Mouse (Mus musculus) neural tube, embryonic 14.5 days (tissue): ENCODE measurements around the gene Mpv17l2. TPM values are rescaled to one million over a fixed set of nuclear protein-coding genes. Genes with fewer than 3 reads are reported as not detected.

Experiments
- ATAC-seq: fragments of 200-750 bp; cut with Nextera tagmentation; 2 replicates; pipeline ENCODE4 v1.8.0; 2017; ENCODE audit warnings: low read depth, mild to moderate bottlenecking, moderate TSS enrichment, moderate library complexity
- H3K27ac ChIP-seq: fragments of 300-500 bp; sonication (generic); 2 replicates; pipeline ENCODE4 v1.5.1; 2014; ENCODE audit warnings: low read depth, mild to moderate bottlenecking, control low read depth, low read length, moderate library complexity, mixed read lengths
- H3K27me3 ChIP-seq: fragments of 300-500 bp; sonication (generic); 2 replicates; pipeline ENCODE4 v1.6.1; 2014; ENCODE audit warnings: low read length; ENCODE audit not compliant: control insufficient read depth, insufficient read depth
- H3K36me3 ChIP-seq: fragments of 300-500 bp; sonication (generic); 2 replicates; pipeline ENCODE4 v1.6.1; 2014; ENCODE audit warnings: low read length, mixed read lengths; ENCODE audit not compliant: control insufficient read depth, insufficient read depth
- H3K4me1 ChIP-seq: fragments of 300-500 bp; sonication (generic); 2 replicates; pipeline ENCODE4 v1.6.1; 2014; ENCODE audit warnings: low read length; ENCODE audit not compliant: control insufficient read depth, insufficient read depth
- H3K4me2 ChIP-seq: fragments of 300-500 bp; sonication (generic); 2 replicates; pipeline ENCODE4 v1.6.1; 2014; ENCODE audit warnings: mild to moderate bottlenecking, low read depth, low read length, control low read depth
- H3K4me3 ChIP-seq: fragments of 300-500 bp; sonication (generic); 2 replicates; pipeline ENCODE4 v1.5.1; 2014; ENCODE audit warnings: low read depth, low read length, control low read depth, mixed read lengths
- H3K9ac ChIP-seq: fragments of 300-500 bp; sonication (generic); replicated peaks from 2 replicates; pipeline ENCODE4 v1.6.1; 2014; ENCODE audit warnings: low read depth, mild to moderate bottlenecking, control low read depth, low read length, mixed read lengths
- H3K9me3 ChIP-seq: fragments of 300-500 bp; sonication (generic); 2 replicates; pipeline ENCODE4 v1.6.1; 2016; ENCODE audit warnings: low read length; ENCODE audit not compliant: control insufficient read depth
- WGBS: fragments of 180-500 bp; shearing (Covaris S2); extraction: QIAGEN DNeasy Blood & Tissue Kit; methylation state at CpG from one replicate; pipeline ENCODE4 v1.1.7; 2014; 5-methylcytosine and 5-hydroxymethylcytosine counted together
- polyA plus RNA-seq: library from polyadenylated mRNA; unstranded; fragments of >200 nt; fragmentation: Nextera tagmentation; extraction: Ambion mirVana; gene quantifications from 2 replicates; pipeline ENCODE4 v1.2.1, GENCODE M21; 2014

The Mpv17l2 gene
- polyA plus RNA-seq, 1 experiment from 2014 or later, result 41.2 TPM

DNA sequence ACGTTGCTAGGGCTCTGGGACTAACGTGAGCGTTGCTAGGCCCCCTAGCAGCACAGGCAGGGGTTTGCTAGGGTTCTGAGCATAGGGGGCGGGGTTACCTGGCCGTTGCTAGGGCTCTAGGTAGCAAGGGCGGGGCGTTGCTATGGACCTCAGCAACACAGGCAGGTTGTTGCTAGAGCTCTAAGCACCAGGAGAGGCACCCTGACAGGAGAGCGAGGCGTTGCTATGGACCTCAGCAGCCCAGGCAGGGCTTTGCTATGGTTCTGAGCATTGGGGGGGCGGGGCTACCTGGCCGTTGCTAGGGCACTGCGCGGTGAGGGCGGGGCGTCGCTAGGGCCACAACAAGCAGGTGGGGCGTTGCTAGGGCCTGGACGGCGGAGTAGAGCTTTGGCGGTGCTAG is 32.0 kb upstream of the Mpv17l2 start:
- peak; percentile 52 for ATAC-seq
- peak overlapping the region; percentile 87 for H3K9ac ChIP-seq
- H3K27me3 ChIP-seq, result no peaks in the 10 kb centered on the region
- H3K9me3 ChIP-seq, result no peaks in the 10 kb centered on the region
- peaks cover 13% of the 10 kb centered on the region for H3K4me1 ChIP-seq
- peak overlapping the region; percentile 58 for H3K4me3 ChIP-seq
- H3K36me3 ChIP-seq, result no peaks in the 10 kb centered on the region
- WGBS, result under 1% methylated on average over 20 of the region's 20 CpGs
- H3K4me2 ChIP-seq, result peak overlapping the region; percentile 66
- H3K27ac ChIP-seq, result peak overlapping the region; percentile 85

DNA sequence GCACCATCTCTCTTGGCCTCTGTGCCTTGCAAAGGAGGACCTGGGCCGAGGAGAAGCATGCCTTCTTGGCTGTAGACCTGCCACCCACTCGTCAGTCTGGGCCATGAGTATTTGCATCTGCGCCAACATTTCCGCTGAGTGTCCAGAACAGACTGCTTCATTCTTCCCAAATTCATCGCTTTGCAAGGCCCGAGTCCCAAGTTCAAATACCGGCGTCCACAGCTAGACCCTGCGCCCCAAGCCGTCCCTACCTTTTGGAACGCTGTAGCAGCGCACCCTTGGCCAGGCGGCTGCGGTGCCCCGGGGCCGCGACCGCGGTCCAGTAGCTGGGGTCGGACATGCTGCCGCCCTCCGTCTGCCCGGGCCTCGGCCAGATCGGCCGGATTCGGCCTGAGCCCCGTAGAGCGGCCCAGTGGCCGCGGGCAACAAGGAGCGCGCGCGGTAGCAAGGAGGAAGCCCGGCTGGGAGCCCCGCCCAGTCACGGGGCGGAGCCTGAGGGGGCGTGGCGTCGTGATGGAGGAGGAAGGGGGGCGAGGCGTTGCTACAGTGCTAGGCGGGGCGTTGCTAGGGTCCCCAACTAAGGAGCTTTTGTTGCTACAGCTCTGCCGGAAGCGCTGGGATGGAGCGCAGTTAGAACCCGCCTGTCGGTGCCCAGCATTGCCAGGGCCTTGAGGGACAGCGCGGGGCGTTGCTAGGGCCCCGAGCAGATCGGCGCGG is 31.4 kb upstream of the Mpv17l2 start:
- H3K4me3 ChIP-seq, result peak overlapping the region; percentile 58
- WGBS, result 5% methylated on average over 57 of the region's 58 CpGs
- no peaks in the 10 kb centered on the region for H3K27me3 ChIP-seq
- peak; percentile 84 for ATAC-seq
- H3K36me3 ChIP-seq, result no peaks in the 10 kb centered on the region
- peak overlapping the region; percentile 87 for H3K9ac ChIP-seq
- no peaks in the 10 kb centered on the region for H3K9me3 ChIP-seq
- peaks cover 13% of the 10 kb centered on the region for H3K4me1 ChIP-seq
- peak overlapping the region; percentile 66 for H3K4me2 ChIP-seq
- H3K27ac ChIP-seq, result peak overlapping the region; percentile 85

DNA sequence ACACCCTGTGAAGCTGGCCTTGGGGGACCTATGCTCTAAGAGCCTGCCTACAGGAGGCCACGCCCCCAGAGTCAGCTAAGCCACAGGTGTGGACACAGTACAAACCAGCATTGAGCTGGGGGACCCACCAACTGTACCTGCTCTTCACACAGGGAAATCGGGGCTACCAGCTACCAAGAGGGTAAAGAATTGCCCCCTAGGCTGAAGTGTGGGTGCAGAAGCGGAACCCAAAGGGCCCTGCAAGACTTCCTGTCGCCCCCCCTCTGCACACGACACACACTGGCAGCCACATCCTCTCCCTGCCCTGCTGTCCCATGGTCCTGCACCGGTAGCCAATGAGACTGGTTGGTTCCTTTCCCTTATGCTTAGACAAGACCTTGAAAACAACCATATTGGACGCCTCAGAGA is 30.6 kb upstream of the Mpv17l2 start:
- no peak overlapping the region for H3K4me3 ChIP-seq

DNA sequence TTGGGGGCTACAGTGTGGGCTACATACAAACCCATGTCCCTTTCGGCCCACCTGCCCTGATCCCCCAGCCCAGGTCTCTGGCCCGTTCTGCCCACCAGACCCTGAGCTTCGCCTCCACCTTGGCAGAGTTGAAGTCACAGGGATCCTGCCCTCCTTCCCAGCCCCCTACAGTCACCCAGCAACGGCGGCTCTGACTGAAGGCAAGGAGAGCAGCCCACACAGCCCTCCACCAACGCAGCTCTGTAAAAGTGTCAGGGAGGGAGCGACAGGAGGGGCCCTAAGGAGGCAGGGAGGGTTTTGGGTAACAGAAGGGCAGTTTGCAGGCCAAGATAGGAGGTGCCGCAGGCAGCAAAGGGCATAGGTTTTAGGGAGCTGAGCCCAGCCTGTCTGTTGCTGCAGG is 30.1 kb upstream of the Mpv17l2 start:
- no peaks in the 10 kb centered on the region for H3K27me3 ChIP-seq
- peak overlapping the region; percentile 66; the same call in 1 of the 2 replicates for H3K4me2 ChIP-seq
- WGBS, result 59% methylated on average over 8 of the region's 8 CpGs
- peaks cover 13% of the 10 kb centered on the region for H3K4me1 ChIP-seq
- peaks cover 10% of the 10 kb centered on the region for H3K36me3 ChIP-seq
- H3K9ac ChIP-seq, result peak overlapping the region; percentile 21
- ATAC-seq, result no peak
- no peak overlapping the region for H3K4me3 ChIP-seq
- H3K9me3 ChIP-seq, result no peaks in the 10 kb centered on the region
- no peak overlapping the region for H3K27ac ChIP-seq

More for the DNA sequence above, 30.6 kb upstream of the Mpv17l2 start:
- Histone ChIP-seq H3K9me3 (no peaks in the 10 kb centered on the region), H3K4me1 (peaks cover 13% of the 10 kb centered on the region), H3K27ac (no peak overlapping the region), H3K9ac (0 out of 2 replicates have a peak overlapping the region, but pooled peaks have one; percentile 7), H3K27me3 (no peaks in the 10 kb centered on the region), H3K4me2 (peak overlapping the region; percentile 66), H3K36me3 (peaks cover 5% of the 10 kb centered on the region)
- no peak for ATAC-seq
- WGBS, result 87% methylated on average over 7 of the region's 7 CpGs

DNA sequence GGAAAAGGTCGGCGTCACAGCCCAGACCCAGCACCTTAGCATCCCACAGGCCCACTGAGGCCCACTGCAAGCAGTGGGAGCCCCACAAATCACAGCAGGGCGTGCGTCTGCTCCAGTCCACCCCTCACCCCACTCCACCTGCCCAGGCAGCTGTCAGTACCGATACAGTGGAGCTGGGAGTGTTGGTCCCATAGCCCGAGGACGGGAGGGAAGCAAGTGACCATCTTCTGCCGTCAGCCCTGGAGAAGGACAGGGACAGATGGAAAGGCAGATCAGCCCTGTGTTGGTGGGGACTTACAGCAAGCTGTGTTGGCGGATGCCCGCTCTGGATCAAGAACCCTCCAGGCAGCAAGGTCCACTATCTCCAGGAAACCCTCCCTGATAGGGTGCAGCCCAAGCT is 28.3 kb upstream of the Mpv17l2 start:
- H3K27me3 ChIP-seq, result no peaks in the 10 kb centered on the region
- H3K9me3 ChIP-seq, result no peaks in the 10 kb centered on the region
- H3K9ac ChIP-seq, result no peak overlapping the region
- no peak overlapping the region for H3K4me2 ChIP-seq
- H3K4me3 ChIP-seq, result no peak overlapping the region
- peaks cover 11% of the 10 kb centered on the region for H3K36me3 ChIP-seq
- WGBS, result 80% methylated on average over 10 of the region's 10 CpGs
- no peak overlapping the region for H3K27ac ChIP-seq
- peaks cover 13% of the 10 kb centered on the region for H3K4me1 ChIP-seq
- ATAC-seq, result no peak

DNA sequence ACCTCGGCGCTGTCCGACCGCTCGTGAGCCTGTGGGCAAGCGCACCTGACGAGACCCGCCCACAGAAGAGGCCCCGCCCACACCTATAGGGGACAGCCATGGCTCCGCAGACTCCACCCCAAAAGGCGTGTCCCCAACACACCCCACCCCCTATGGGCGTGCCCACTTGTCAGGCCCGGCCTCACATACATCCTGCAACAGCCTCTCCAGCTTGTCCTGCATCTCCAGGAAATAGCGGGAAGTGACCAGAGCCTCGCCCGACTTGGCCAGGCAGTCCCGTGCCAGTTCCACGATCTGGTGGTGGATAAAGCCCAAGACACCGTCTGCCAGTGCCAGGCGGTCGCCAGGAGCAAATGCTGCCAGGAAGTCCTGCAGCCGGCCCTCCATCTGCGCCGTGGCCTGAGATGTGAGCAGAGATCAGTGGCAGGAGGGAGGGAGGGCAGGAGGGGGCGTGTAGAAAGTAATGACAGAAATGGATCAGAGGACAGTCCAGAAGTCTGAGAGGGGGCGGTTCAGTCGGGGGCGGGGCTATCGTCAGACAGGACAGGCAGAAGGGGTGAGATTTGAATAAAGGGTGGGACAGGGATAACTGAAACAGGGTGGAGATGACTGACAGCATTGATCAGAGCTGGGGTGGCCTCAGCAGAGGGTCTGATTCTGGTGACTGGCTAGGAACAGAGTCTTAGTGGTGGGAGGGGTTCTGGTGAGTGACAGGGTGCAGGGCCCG is 27.4 kb upstream of the Mpv17l2 start:
- Histone ChIP-seq H3K9me3 (no peaks in the 10 kb centered on the region), H3K4me3 (no peak overlapping the region), H3K4me1 (peaks cover 13% of the 10 kb centered on the region), H3K27me3 (no peaks in the 10 kb centered on the region), H3K4me2 (no peak overlapping the region), H3K27ac (no peak overlapping the region), H3K36me3 (peaks cover 18% of the 10 kb centered on the region), H3K9ac (no peak overlapping the region)
- 17% methylated on average over 29 of the region's 30 CpGs for WGBS
- ATAC-seq, result no peak

DNA sequence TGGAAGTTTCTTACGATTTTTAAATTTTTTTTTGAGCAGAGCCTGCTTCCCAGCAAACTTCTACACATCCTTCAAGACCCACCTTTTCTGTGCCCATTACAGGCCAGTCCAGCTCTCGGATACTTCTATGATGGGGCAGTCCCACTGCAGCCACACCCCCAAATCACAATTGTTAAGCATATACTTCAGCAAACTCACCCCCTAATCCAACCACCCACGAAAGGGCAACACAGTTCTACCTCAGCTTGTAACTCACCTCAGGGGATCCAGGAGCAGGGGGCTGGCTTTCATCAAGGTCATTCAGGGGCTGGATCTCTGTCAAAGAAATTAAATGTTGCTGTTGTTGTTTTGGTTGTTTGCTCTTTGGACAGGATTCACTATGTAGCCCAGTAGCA is 26.3 kb upstream of the Mpv17l2 start:
- Histone ChIP-seq H3K4me2 (no peak overlapping the region), H3K36me3 (peaks cover 21% of the 10 kb centered on the region), H3K27ac (no peak overlapping the region), H3K9ac (no peak overlapping the region), H3K4me1 (0 out of 2 replicates have a peak, but pooled peaks cover 9% of the 10 kb centered on the region), H3K4me3 (no peak overlapping the region), H3K27me3 (no peaks in the 10 kb centered on the region), H3K9me3 (no peaks in the 10 kb centered on the region)
- ATAC-seq, result no peak
- 92% methylated on average over 3 of the region's 3 CpGs for WGBS

DNA sequence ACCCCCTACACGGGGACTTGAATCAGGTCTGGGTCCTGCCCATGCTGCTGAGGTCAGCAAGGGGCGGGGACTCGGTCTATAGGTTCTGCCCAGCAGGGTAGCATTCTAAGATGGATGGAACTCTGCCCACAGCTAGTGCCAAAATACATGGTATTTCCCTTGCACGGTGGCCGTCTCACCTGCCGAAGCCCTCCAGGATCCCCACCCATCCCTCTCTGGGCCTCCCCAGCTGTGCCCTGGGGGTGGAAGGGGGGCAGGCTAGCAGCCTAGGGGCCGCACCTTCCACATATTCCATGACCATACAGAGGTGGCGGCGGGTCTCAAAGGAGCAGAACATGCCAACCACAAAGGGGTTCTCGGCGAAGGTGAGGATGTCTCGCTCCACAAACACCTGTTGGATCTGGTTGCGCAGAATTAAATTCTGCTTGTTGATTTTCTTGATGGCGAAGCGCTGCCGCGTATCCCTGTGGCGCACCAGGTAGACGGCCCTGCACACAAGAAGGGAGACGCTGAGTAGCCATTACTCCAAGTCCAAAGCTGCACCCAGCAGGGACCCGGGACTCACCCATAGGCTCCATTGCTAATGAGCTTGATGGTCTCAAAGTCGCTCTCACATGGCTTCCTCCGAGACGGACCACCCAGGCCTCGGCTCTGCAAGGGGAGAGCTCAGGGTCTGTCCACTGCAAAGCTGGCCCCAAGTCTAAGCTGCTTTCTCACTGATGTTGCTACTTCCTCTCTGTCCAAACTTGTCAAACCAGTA is 25.7 kb upstream of the Mpv17l2 start:
- ATAC-seq, result no peak
- Histone ChIP-seq H3K27me3 (no peaks in the 10 kb centered on the region), H3K4me2 (no peak overlapping the region), H3K4me3 (no peak overlapping the region), H3K9me3 (no peaks in the 10 kb centered on the region), H3K9ac (no peak overlapping the region), H3K4me1 (0 out of 2 replicates have a peak, but pooled peaks cover 8% of the 10 kb centered on the region), H3K36me3 (peaks cover 22% of the 10 kb centered on the region), H3K27ac (no peak overlapping the region)
- WGBS, result 87% methylated on average over 25 of the region's 25 CpGs
